Mouse (Mus musculus) heart, postnatal 14 days (tissue): ENCODE results near the gene Syce3. TPM values are rescaled to one million over a fixed set of nuclear protein-coding genes. Genes with fewer than 3 reads are reported as not detected.
"Not testable (repeated sequence)": the region's sequence is repeated elsewhere in the genome, so short reads cannot be mapped to it uniquely, and the experiment has no call there.

Source experiments
- DNase-seq, 2 experiments: peaks; one replicate each; pipeline ENCODE4 v3.0.0; 2021 to 2022
- intact Hi-C: fragments of 180-260 bp; cut with DNase I; formaldehyde crosslinking; loops from one replicate; pipeline ENCODE4 v1.15.1; 2025
- long read RNA-seq, 2 experiments: library from polyadenylated mRNA; stranded (forward); transcript quantifications; one replicate each; pipeline ENCODE4 v2.0.0; 2021
- total RNA-seq, 2 experiments: library from RNA; stranded (reverse); gene quantifications; 2 replicates each; pipeline ENCODE4 v1.2.3; 2021

Syce3 gene
- total RNA-seq: not detected
- long read RNA-seq, experiment 1: 0 reads
- long read RNA-seq, experiment 2: 0 reads

GRCm38 (mm10) chr15:89410118-89410517 lies at the start of gene Syce3:
Gene Syce3, minus strand, starts transcription at chr15:89410503.
- intact Hi-C loops: no loop called here
- DNase-seq: no peak

- intact Hi-C loops: no loop called here
- DNase-seq: no peak
Measured at GRCm38 (mm10) chr15:89459821-89460220, 49.5 kb upstream of the Syce3 start.

GRCm38 (mm10) chr15:89458942-89459341 lies 48.6 kb upstream of the Syce3 start:
- intact Hi-C loops: no loop called here
- DNase-seq: no peak

- DNase-seq: no peak
- intact Hi-C loops: no loop called here
Measured at GRCm38 (mm10) chr15:89455642-89456041, 45.3 kb upstream of the Syce3 start.

- DNase-seq: no peak
- intact Hi-C loops: no loop called here
Measured at GRCm38 (mm10) chr15:89454857-89455256, 44.6 kb upstream of the Syce3 start.

- no peak for DNase-seq
- intact Hi-C loops: no loop called here
Measured at GRCm38 (mm10) chr15:89453865-89454478, 43.7 kb upstream of the Syce3 start, which contains the start of gene Mapk8ip2. Gene Mapk8ip2, plus strand, starts transcription at chr15:89453913.

- intact Hi-C loops: no loop called here
- DNase-seq: peak; percentile 77 to 85
Measured at GRCm38 (mm10) chr15:89452906-89453864, 42.9 kb upstream of the Syce3 start.

GRCm38 (mm10) chr15:89442486-89443070 lies 32.3 kb upstream of the Syce3 start:
- intact Hi-C loops: no loop called here
- DNase-seq: no peak

GRCm38 (mm10) chr15:89435878-89436277 lies 25.6 kb upstream of the Syce3 start:
- DNase-seq: no peak

GRCm38 (mm10) chr15:89434136-89434535 lies 23.8 kb upstream of the Syce3 start:
- DNase-seq: no peak
- intact Hi-C loops: no loop called here

More at GRCm38 (mm10) chr15:89435878-89436277, 25.6 kb upstream of the Syce3 start:
- intact Hi-C loops: no loop called here

GRCm38 (mm10) chr15:89432946-89433345 lies 22.6 kb upstream of the Syce3 start:
- intact Hi-C loops: no loop called here
- DNase-seq: no peak

- intact Hi-C loops: no loop called here
- no peak for DNase-seq
Measured at GRCm38 (mm10) chr15:89431806-89432205, 21.5 kb upstream of the Syce3 start.

- intact Hi-C loops: no loop called here
- DNase-seq: no peak
Measured at GRCm38 (mm10) chr15:89431271-89431670, 21.0 kb upstream of the Syce3 start.

- intact Hi-C loops, DNase-seq: not testable (repeated sequence)
Measured at GRCm38 (mm10) chr15:89430771-89431170, 20.5 kb upstream of the Syce3 start.

GRCm38 (mm10) chr15:89430341-89430740 lies 20.0 kb upstream of the Syce3 start:
- intact Hi-C loops: no loop called here
- DNase-seq: no peak

GRCm38 (mm10) chr15:89429352-89430221 lies 19.3 kb upstream of the Syce3 start, which contains the start of the genes C730034F03Rik, Gm44502 and Chkb:
Gene C730034F03Rik, plus strand, starts transcription at chr15:89429589.
Gene Gm44502, minus strand, starts transcription at chr15:89429696.
Gene Chkb, minus strand, starts transcription at chr15:89429908.
- peak; percentile 93 to 94 for DNase-seq
- intact Hi-C loops: loop anchor here (2.0 kb wide), 1 partner anchor 51 kb away; the partner anchor contains the start of gene Odf3b

GRCm38 (mm10) chr15:89428821-89429351 lies 18.6 kb upstream of the Syce3 start:
- intact Hi-C loops: loop anchor here (2.0 kb wide), 1 partner anchor 50 kb away; the partner anchor contains the start of gene Odf3b
- DNase-seq: no peak

- intact Hi-C loops: loop anchor here (2.0 kb wide), 1 partner anchor 49 kb away; the partner anchor contains the start of gene Odf3b
- no peak for DNase-seq
Measured at GRCm38 (mm10) chr15:89428136-89428790, 18.0 kb upstream of the Syce3 start.

- DNase-seq: peak; percentile 53 to 67
- intact Hi-C loops: no loop called here
Measured at GRCm38 (mm10) chr15:89426716-89427115, 16.4 kb upstream of the Syce3 start.
